Mouse (Mus musculus): ENCODE data around the gene Mpi.

Mpi gene

DNA sequence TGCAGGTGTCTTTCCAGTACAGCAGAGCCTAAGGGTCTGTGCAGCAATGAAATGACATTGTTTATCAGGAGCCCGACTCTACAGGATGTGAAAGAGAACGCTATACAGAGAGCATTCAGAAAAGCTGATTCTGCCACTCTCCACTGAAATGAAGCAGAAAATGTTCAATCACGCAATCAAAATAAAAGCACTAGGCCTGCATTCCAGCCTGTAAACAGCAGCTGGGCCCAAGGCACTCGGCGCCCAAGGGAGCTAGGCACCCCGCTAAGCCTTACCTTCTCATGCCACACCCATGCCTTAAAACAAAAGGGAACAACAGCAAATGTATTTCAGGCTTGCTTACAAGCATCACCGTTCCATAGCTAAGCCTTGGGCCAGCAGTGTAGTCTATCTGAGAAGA, 54.0 kb downstream of the Mpi start:
- no peak for DNase-seq (ENCODE audit: low read depth, low spot score)
- Histone ChIP-seq H3K27me3 (ENCODE audit: control insufficient read depth, insufficient read depth, low read length, poor library complexity, severe bottlenecking) (no peaks in the 10 kb centered on the region), H3K36me3 (ENCODE audit: control insufficient read depth, insufficient read depth, low read length, poor library complexity, severe bottlenecking) (no peaks in the 10 kb centered on the region)

GRCm38 (mm10) chr9:57497236-57497635, 55.3 kb downstream of the Mpi start:
- no peaks in the 10 kb centered on the region for H3K36me3 ChIP-seq (ENCODE audit: control insufficient read depth, insufficient read depth, low read length, poor library complexity, severe bottlenecking)
- no peaks in the 10 kb centered on the region for H3K27me3 ChIP-seq (ENCODE audit: control insufficient read depth, insufficient read depth, low read length, poor library complexity, severe bottlenecking)
- no peak for DNase-seq (ENCODE audit: low read depth, low spot score)

- DNase-seq (ENCODE audit: low read depth, low spot score): no peak
- Histone ChIP-seq H3K36me3 (ENCODE audit: control insufficient read depth, insufficient read depth, low read length, poor library complexity, severe bottlenecking) (no peaks in the 10 kb centered on the region), H3K27me3 (ENCODE audit: control insufficient read depth, insufficient read depth, low read length, poor library complexity, severe bottlenecking) (no peaks in the 10 kb centered on the region)
These were observed 57.6 kb downstream of the Mpi start for GRCm38 (mm10) chr9:57494970-57495369.

All from splenic B cell, adult 2 months (primary cell).